Mouse (Mus musculus) thymus, postnatal 36 days (tissue): ENCODE results near the gene Unc79.

Source experiments
- DNase-seq, 2 experiments: peaks; one replicate each; pipeline ENCODE4 v3.0.0; 2022; ENCODE audit warnings: mixed read lengths in 2 of 2

Unc79 gene

DNA sequence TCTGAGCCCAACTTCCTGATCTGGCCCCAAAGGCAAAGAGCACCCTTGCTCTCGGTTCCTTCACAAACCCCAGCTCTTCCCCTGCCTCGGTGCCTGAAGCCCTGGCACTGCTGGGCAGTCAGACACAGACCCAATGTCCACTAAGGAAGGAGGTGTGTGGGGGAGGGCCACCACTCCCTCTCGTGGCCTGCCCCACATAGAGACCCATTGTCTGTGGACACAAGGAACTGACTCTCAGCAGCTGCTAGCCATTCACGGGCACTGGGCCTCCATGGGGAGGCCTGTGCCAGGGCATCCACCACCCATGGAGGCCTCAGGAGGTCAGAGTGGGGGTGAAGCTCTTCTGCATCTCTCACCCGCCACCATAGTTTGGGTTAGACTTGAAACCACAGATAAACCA, 262.4 kb downstream of the Unc79 start:
- no peak for DNase-seq

DNA sequence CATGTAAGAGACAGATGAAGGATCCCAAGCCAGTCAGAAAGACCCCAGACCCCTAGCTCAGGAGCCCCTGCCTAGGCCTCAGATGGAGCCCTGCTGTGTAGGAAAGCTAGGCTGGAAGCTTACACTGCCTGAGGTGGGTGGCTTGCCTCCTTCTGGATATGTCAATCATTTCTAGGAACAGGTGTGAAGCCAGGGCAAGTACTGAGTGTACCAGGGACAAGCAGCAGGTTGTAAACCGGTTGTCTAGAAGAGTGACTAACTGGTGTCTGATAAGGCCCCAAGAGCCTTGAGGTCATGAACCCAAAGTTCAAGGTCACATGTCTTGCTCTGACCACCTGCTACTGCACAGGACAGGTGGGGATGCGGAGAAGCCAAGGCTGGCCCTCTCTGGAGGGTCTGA, 264.9 kb downstream of the Unc79 start:
- no peak for DNase-seq

DNA sequence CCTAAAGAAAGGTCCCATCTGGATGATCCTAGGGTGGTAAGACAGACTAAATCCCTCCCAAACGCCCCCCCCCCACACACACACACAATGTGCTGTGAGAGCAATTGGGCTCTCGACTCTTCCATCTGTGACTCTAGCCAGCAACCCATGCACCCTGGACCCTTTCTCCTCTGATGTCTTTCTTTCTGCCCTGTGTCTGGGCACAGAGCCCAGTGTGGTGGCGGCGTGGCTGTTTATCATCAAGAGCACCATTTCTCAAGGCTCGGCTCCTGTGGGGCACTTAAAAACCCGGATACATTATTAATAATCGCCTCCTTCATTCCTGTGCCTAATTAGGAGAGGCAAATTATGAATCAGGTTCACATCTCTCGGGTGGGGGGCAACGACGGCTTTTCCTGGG, 265.6 kb downstream of the Unc79 start:
- DNase-seq: no peak

DNA sequence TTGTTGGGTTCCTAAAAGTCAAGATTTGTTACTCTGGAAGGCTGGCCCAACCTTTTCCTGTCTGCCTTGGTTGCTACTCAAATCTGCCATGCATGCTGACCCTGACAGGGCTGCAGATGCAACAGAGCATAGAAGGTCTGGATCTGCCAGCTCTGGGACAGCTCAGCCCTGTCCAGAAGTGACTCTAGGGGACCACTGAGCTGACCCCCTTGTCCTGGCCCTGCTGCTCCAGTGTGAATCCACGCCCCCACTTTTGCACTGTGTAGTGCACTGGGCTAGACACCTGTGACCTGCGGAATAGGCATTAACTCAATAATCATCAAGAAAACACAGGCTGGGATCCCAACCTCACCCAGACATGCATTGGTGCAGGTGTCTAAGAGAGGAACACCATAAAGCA, 266.1 kb downstream of the Unc79 start:
- DNase-seq: no peak

DNA sequence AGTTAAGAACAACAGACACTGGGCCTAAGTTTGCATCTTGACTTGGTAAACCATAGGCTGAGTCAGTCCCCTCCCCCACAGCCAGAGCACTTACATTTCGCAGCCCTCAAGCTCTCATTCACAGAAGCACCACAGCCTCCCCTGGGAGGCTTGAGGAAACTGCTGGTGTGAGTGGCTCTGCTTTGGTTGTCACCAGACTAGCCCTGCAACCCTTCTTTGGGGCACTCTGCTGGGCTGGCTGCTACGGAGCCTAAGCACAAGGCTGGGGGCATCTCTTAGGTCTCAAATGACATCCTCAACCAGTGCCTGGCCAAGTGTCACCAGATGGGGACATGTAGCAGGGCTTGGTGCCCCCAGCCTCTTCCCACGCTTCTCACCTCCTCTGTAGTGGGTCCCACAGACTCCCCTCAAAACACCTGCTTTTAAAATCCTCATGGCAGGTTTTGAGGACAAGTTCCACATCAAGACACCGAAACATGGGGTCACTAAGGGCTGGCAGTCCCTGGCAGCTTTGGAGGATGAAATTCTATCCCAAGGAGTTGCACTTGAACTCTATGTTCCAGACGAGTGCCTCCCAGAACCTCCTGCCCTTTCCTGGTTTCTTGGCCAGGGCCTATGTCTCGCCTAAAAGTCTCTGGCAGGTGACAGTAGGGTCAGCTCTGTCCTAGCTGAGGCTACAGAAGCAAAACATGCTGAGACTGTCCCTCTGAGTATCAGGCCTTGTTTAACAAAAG, 267.4 kb downstream of the Unc79 start:
- no peak for DNase-seq

DNA sequence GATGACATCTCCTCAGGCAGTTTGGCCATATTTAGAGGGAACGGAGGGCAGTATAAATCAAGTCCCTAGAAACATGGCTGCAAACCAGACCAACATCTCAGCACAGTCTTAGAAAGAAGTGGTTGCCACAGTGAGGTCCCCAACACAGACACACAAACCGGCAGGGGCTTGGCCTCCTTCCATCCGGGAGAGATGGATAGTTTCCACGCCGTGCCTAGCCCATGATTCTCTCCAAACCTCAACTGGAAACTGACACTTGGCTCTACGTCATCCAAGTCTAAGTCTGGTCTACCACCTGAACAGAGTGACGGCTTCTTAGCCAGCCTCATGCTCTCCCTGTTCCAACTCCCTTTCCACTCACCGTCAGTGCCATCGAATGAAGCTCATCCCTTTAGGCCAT, 275.0 kb downstream of the Unc79 start:
- no peak for DNase-seq

DNA sequence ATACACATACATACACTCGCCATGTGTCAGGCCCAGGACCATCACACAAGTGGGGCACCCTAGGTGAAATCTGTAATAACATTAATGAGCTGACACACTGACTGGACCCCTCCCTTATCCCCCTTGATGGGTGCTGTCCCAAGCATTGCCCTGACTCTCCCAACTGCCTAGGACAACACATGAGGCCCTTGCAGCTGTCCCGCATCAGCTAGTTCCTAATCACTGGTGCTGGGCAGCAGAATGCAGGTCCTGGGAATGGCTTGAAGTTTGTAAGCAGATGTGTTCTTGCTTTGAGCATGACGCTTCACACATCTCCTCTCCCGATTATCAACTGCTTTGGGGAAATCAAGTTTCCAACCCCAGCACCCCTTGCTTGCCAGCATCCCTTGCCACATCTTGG, 277.5 kb downstream of the Unc79 start:
- no peak for DNase-seq

DNA sequence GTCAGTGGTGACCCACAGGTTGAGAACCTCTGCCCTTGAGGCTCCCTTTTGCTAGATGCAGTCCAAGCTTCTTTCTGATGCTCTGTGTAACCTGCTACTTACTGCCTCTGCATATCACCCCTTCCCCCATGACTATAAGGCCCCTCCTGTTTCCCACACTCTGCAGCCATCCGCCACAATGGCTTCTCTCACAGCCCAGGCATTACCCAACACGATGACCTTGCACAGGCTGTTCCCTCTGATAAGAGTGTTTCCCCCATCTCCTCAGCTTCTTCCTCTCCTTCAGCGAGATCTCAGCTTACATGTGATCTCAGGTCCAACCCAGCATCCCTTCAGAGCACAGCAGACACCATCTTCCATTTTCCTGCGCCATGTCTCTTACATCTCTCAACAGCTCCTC, 280.4 kb downstream of the Unc79 start:
- no peak for DNase-seq
